Mouse (Mus musculus): ENCODE data around the gene Fam171a1. TPM values are rescaled to one million over a fixed set of nuclear protein-coding genes. Genes with fewer than 3 reads are reported as not detected.
A peak's percentile ranks its signal among the peaks of the same experiment; 100 is the strongest.

Fam171a1 gene
- polyA plus RNA-seq, 1 experiment from 2014 or later = 11.2 TPM

DNA sequence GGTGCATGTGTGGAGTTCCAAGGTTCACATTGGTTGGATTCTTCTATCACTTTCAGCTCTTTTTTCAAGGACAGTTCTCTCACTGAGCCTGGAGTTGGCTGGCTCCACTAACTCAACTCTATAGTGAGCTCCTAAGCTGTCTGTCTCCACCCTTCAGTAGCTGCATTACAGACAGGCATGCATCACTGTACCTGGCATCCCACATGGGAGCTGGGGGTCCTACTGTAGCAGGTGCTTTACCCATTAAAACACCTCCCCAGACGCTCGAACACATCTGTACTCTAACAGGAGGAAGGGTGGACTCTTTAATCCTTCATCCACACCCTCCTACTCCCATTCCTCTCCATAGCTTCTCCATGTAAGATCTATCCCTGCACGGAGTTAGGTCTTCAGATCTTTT lies 5.6 kb upstream of the Fam171a1 start:
- no peaks in the 10 kb centered on the region for H3K36me3 ChIP-seq (ENCODE audit: control insufficient read depth, insufficient read depth, low read length)
- H3K9me3 ChIP-seq (ENCODE audit: control insufficient read depth, low read length) = no peaks in the 10 kb centered on the region
- DNase-seq (ENCODE audit: low spot score) = no peak
- 75% methylated on average over 3 of the region's 3 CpGs for WGBS
- no peaks in the 10 kb centered on the region for H3K4me1 ChIP-seq (replicated peaks; ENCODE audit: control insufficient read depth, insufficient read depth, low read length)
- H3K9ac ChIP-seq (ENCODE audit: low read depth, low read length) = no peak overlapping the region
- no peaks in the 10 kb centered on the region for H3K27me3 ChIP-seq (replicated peaks; ENCODE audit: control insufficient read depth, insufficient read depth, low read length)
- H3K27ac ChIP-seq (ENCODE audit: low read depth, low read length) = no peak overlapping the region
- ATAC-seq (replicated peaks; ENCODE audit: low FRiP score) = no peak; the same call in 1 of the 2 replicates
- no peak overlapping the region for H3K4me3 ChIP-seq (ENCODE audit: low read depth, low read length)
- H3K4me2 ChIP-seq = no peak overlapping the region

DNA sequence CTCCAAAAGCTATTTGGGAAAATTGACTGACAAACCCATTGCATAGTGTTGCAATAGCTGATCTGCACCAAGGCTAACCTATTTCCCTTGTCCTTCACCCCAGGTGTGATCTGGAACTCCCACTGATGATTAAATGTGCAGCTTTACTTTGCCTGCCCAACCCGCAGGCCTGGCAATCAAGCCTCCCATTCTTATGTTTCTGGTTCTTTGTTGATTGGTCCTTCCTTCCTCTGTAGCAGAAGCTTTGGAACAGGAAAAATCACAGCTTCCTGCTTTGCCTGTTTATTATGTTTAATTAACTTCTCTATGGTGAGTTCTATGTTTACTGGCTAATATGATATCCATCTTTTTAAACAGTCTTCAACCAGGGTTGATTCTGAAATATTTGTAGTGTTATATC lies 5.2 kb upstream of the Fam171a1 start:
- no peak overlapping the region for H3K4me2 ChIP-seq
- WGBS = 68% methylated on average over 1 of the region's 1 CpGs
- H3K4me1 ChIP-seq (replicated peaks; ENCODE audit: control insufficient read depth, insufficient read depth, low read length) = no peaks in the 10 kb centered on the region
- no peaks in the 10 kb centered on the region for H3K27me3 ChIP-seq (replicated peaks; ENCODE audit: control insufficient read depth, insufficient read depth, low read length)
- H3K9me3 ChIP-seq (ENCODE audit: control insufficient read depth, low read length) = no peaks in the 10 kb centered on the region
- no peak overlapping the region for H3K9ac ChIP-seq (ENCODE audit: low read depth, low read length)
- ATAC-seq (replicated peaks; ENCODE audit: low FRiP score) (no peak), DNase-seq (ENCODE audit: low spot score) (no peak)
- H3K4me3 ChIP-seq (ENCODE audit: low read depth, low read length) = no peak overlapping the region
- H3K36me3 ChIP-seq (ENCODE audit: control insufficient read depth, insufficient read depth, low read length) = no peaks in the 10 kb centered on the region
- H3K27ac ChIP-seq (ENCODE audit: low read depth, low read length) = no peak overlapping the region

DNA sequence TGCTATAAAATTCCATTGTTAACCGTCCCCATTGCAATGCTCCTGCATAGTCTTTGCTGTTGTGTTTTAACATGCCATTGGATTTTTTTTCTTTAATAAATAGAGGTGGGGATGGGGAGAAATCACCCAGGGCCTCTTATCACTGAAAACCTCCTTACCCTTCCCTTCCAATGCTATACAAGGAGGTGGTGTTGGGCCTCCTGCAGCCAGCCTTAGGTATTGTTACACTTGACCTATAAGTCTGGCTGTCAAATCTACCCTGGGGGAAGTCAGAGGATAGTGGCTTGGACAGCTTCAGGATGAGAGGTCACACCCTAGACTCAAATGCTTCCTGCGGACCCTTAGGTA lies 3.8 kb downstream of the Fam171a1 start:
- WGBS = 35% methylated on average over 2 of the region's 2 CpGs
- H3K27ac ChIP-seq (ENCODE audit: low read depth, low read length) = no peak overlapping the region

DNA sequence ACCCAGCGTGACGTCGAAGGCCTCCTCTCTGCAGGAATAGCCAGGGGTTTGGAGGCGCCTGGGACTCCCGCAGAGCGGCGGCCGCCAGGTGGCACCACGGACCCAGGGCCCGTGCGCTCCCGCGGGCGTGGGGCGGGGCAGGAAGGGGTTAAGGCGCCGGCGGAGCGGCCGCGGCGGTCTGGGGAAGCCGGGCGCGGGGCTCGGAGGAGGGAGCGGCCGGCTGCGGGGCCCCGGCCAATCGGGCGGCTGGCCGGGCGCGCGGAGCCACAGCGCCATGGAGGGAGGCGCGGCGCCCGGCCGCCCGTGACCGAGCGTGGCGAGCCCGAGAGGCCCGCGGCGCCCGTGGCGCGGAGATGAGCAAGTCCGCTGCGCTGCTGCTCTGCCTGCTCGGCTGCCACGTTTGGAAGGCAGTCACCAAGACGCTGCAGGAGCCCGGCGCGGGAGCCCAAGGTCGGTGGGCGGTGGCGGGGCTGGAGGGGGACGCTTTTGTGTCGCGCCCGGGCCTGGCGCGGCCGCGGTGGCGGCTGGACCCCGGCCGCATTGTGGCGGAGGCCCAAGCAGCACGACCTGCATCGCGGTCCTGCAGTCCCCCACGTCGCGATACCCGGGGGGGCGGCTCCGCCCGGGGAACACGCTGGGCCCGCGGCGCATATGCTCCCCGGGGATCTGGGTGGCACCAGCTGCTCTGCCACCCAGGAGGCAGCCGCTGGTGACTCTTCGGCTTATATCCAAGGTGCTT lies 4.3 kb downstream of the Fam171a1 start:
- peak; percentile 87 for ATAC-seq (replicated peaks; ENCODE audit: low FRiP score)
- H3K4me3 ChIP-seq (ENCODE audit: low read depth, low read length) = peak overlapping the region; percentile 77
- H3K9ac ChIP-seq (ENCODE audit: low read depth, low read length) = peak overlapping the region; percentile 76
- peak; percentile 82 for DNase-seq (ENCODE audit: low spot score)
- H3K27me3 ChIP-seq (replicated peaks; ENCODE audit: control insufficient read depth, insufficient read depth, low read length) = no peaks in the 10 kb centered on the region
- no peaks in the 10 kb centered on the region for H3K9me3 ChIP-seq (ENCODE audit: control insufficient read depth, low read length)
- H3K27ac ChIP-seq (ENCODE audit: low read depth, low read length) = peak overlapping the region; percentile 62; the same call in 1 of the 2 replicates
- WGBS = under 1% methylated on average over 88 of the region's 93 CpGs
- H3K4me1 ChIP-seq (replicated peaks; ENCODE audit: control insufficient read depth, insufficient read depth, low read length) = no peaks in the 10 kb centered on the region
- peak overlapping the region; percentile 83 for H3K4me2 ChIP-seq
- H3K36me3 ChIP-seq (ENCODE audit: control insufficient read depth, insufficient read depth, low read length) = no peaks in the 10 kb centered on the region

More for the DNA sequence above, 3.8 kb downstream of the Fam171a1 start:
- Histone ChIP-seq H3K4me2 (peak overlapping the region; percentile 83), H3K9ac (ENCODE audit: low read depth, low read length) (no peak overlapping the region), H3K27me3 (replicated peaks; ENCODE audit: control insufficient read depth, insufficient read depth, low read length) (no peaks in the 10 kb centered on the region), H3K4me1 (replicated peaks; ENCODE audit: control insufficient read depth, insufficient read depth, low read length) (no peaks in the 10 kb centered on the region), H3K9me3 (ENCODE audit: control insufficient read depth, low read length) (no peaks in the 10 kb centered on the region), H3K36me3 (ENCODE audit: control insufficient read depth, insufficient read depth, low read length) (no peaks in the 10 kb centered on the region), H3K4me3 (ENCODE audit: low read depth, low read length) (peak overlapping the region; percentile 77)
- ATAC-seq (replicated peaks; ENCODE audit: low FRiP score) = no peak
- DNase-seq (ENCODE audit: low spot score) = no peak

DNA sequence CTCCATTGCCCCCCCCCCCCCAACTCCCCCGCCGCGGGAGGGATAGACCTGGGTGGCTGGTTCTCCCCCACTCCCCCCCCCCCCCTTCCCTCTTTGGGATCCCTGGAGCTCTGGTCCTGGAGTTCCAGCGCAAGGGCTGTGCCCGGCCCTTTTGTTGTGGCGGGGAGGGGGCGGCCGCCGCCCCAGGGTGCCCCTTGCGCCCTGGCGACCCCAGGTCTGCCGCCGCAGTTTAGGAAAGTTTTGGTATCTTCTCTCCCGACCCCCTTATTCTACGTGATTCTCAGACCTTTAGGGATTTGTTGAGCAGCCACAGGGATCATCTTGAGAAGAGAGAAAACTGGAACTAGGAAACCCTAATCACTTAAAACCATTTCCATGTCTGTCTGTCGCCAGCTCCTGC lies 4.9 kb downstream of the Fam171a1 start:
- no peaks in the 10 kb centered on the region for H3K27me3 ChIP-seq (replicated peaks; ENCODE audit: control insufficient read depth, insufficient read depth, low read length)
- no peak for DNase-seq (ENCODE audit: low spot score)
- peak overlapping the region; percentile 77 for H3K4me3 ChIP-seq (ENCODE audit: low read depth, low read length)
- H3K27ac ChIP-seq (ENCODE audit: low read depth, low read length) = no peak overlapping the region
- H3K4me1 ChIP-seq (replicated peaks; ENCODE audit: control insufficient read depth, insufficient read depth, low read length) = no peaks in the 10 kb centered on the region
- WGBS = under 1% methylated on average over 15 of the region's 16 CpGs
- H3K9me3 ChIP-seq (ENCODE audit: control insufficient read depth, low read length) = no peaks in the 10 kb centered on the region
- H3K9ac ChIP-seq (ENCODE audit: low read depth, low read length) = peak overlapping the region; percentile 76
- H3K36me3 ChIP-seq (ENCODE audit: control insufficient read depth, insufficient read depth, low read length) = no peaks in the 10 kb centered on the region
- peak overlapping the region; percentile 83 for H3K4me2 ChIP-seq
- ATAC-seq (replicated peaks; ENCODE audit: low FRiP score) = peak; percentile 29; the same call in 1 of the 2 replicates

DNA sequence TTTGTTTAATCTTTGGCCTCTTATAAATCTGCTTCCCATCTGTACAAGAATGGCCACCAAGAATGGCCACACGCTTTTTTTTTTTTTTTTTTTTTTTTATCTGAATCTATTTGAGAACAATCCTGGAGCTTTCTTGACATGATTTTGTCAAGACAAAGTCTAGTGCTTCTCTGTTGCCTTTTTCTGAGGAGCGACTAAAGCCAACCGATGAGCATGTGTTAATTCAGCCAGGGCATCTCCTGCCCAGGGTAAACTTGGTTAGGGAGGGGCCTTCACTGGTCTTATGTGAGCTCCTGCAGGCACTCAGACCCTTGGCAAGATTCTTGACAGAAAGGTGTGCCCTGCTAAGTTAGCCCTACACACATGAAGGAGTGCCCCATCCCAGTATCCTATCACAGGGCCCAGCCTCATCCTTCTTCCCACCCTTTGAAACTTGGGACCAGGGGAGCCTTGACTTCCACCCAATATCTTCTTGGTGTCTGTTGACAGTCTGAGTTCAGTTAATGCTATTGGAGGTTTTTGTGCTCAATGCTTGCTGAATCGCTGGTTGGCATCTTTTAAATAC lies 5.4 kb downstream of the Fam171a1 start:
- Histone ChIP-seq H3K27ac (ENCODE audit: low read depth, low read length) (no peak overlapping the region), H3K9ac (ENCODE audit: low read depth, low read length) (peak overlapping the region; percentile 76; the same call in 1 of the 2 replicates), H3K27me3 (replicated peaks; ENCODE audit: control insufficient read depth, insufficient read depth, low read length) (no peaks in the 10 kb centered on the region), H3K4me1 (replicated peaks; ENCODE audit: control insufficient read depth, insufficient read depth, low read length) (no peaks in the 10 kb centered on the region), H3K9me3 (ENCODE audit: control insufficient read depth, low read length) (no peaks in the 10 kb centered on the region), H3K36me3 (ENCODE audit: control insufficient read depth, insufficient read depth, low read length) (no peaks in the 10 kb centered on the region), H3K4me2 (peak overlapping the region; percentile 83), H3K4me3 (ENCODE audit: low read depth, low read length) (peak overlapping the region; percentile 77)
- DNase-seq (ENCODE audit: low spot score) (no peak), ATAC-seq (replicated peaks; ENCODE audit: low FRiP score) (no peak)
- 34% methylated on average over 4 of the region's 4 CpGs for WGBS

DNA sequence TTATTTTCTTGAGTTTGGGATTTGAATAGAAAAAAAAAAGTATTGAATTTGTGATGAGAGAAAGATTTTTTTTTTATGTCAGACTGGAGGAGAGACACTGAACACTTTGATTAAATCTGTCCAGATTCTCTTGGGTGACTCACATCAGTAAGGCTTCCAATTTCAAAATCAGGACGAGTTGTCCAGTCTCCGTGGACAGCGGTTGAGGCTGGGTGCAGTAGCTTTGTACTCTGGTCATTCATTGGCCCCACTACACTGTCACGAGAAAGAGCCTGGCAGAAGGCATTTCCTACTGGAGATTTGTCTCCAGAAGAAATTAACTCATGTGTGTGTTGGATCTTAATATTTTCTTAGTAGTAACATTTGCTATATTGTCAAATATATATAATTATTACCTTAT lies 8.5 kb downstream of the Fam171a1 start:
- Histone ChIP-seq H3K4me3 (ENCODE audit: low read depth, low read length) (no peak overlapping the region), H3K27me3 (replicated peaks; ENCODE audit: control insufficient read depth, insufficient read depth, low read length) (no peaks in the 10 kb centered on the region), H3K36me3 (ENCODE audit: control insufficient read depth, insufficient read depth, low read length) (no peaks in the 10 kb centered on the region), H3K27ac (ENCODE audit: low read depth, low read length) (no peak overlapping the region), H3K9ac (ENCODE audit: low read depth, low read length) (no peak overlapping the region), H3K9me3 (ENCODE audit: control insufficient read depth, low read length) (no peaks in the 10 kb centered on the region), H3K4me2 (no peak overlapping the region), H3K4me1 (replicated peaks; ENCODE audit: control insufficient read depth, insufficient read depth, low read length) (no peaks in the 10 kb centered on the region)
- no peak for ATAC-seq (replicated peaks; ENCODE audit: low FRiP score)
- no peak for DNase-seq (ENCODE audit: low spot score)
- WGBS = 78% methylated on average over 4 of the region's 4 CpGs

DNA sequence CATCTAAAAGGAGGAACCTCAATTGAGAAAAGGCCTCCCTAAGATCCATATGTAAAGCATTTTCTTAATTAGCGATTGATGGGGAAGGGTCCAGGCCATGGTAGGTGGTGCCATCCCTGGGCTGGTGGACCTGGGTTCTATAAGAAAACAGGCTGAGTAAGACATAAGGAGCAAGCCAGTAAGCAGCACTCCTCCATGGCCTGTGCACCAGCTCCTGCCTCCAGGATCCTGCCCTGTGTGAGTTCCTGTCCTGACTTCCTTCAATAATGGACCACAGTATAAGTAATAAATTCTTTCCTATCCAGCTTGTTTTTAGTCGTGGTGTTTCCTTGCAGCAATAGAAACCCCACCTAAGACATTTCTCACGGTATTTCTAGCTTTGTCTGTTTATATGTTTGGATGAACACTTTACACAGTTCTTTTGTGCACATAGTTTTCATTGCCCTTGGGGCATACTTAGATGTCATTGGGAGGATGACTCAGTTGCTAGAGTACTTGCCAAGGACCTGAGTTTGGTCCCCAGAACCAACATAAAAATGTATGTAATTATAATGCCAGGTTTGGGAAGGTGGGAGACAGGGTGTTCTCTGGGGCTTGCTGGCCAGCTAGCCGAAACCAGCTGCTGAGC lies 13.3 kb downstream of the Fam171a1 start:
- Histone ChIP-seq H3K27me3 (replicated peaks; ENCODE audit: control insufficient read depth, insufficient read depth, low read length) (no peaks in the 10 kb centered on the region), H3K36me3 (ENCODE audit: control insufficient read depth, insufficient read depth, low read length) (no peaks in the 10 kb centered on the region), H3K4me1 (replicated peaks; ENCODE audit: control insufficient read depth, insufficient read depth, low read length) (no peaks in the 10 kb centered on the region), H3K4me2 (no peak overlapping the region), H3K4me3 (ENCODE audit: low read depth, low read length) (no peak overlapping the region), H3K9ac (ENCODE audit: low read depth, low read length) (no peak overlapping the region), H3K9me3 (ENCODE audit: control insufficient read depth, low read length) (no peaks in the 10 kb centered on the region), H3K27ac (ENCODE audit: low read depth, low read length) (no peak overlapping the region)
- DNase-seq (ENCODE audit: low spot score) (no peak), ATAC-seq (replicated peaks; ENCODE audit: low FRiP score) (no peak)
- WGBS = 86% methylated on average over 4 of the region's 4 CpGs
